Mouse (Mus musculus) ES-Bruce4 (cell line): ENCODE results near the gene Gpx3.

ENCODE experiments used
- CTCF ChIP-seq: IDR thresholded peaks from one replicate; pipeline ENCODE4 v1.8.1; 2011; ENCODE audit warnings: low read depth, low read length
- POLR2A ChIP-seq: IDR thresholded peaks from one replicate; pipeline ENCODE4 v1.8.1; 2011; ENCODE audit warnings: low read length; ENCODE audit not compliant: insufficient read depth

DNA sequence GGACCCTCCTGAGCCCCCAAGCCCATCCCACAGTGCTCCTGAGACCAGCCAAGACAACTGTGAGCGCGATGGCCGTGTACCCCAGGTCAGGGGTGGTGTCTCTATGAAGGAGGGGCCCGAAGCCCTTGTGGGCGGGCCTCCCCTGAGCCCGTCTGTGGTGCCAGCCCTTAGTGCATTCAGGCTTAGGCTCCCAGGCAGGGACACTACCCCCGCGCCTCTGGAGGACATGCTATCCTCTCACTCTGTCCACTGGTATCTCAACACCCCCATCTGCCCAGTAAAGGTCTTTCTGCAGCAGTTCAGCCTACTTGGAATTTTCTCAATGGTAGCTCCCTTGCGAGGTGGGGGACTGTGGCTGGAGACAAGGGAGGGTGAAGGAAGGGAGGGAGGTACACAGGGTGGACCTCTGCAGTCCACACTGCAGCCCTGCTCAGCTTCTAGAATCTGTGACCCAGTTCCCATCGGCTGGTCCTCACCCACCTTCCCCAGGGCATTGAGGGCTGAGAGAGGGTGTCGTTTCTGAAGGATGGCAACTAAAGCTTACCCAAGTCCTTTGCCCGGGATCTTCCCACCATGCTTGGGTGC is 7.9 kb downstream of the Gpx3 start:
- TF ChIP-seq CTCF (no peak), POLR2A (no peak)
